Mouse (Mus musculus): ENCODE measurements around the gene Zfp672.
"Not testable (repeated sequence)": the region's sequence is repeated elsewhere in the genome, so short reads cannot be mapped to it uniquely, and the experiment has no call there.

DNA sequence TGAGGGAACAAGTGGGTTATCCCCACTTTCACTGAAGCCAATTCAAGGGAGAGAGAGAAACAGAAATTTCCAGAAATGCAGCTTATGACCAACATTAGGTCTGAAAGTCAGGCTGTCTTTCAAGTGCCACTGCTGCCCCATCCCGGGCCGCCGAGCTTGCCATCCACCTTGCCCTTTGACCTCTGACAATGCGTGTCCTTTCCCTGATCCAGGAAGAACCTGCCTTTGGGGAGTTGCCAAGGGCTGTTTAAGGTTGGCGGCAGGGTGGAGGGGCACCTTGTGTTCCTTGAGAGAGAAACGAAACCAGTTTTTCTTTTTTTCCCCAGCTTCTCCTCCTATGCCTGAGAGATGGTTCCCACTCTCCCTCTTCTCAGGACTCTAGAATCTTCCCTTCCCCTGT lies 36.1 kb upstream of the Zfp672 start:
- not testable (repeated sequence) for TF ChIP-seq CTCF (IDR thresholded peaks at IDR 0.05; ENCODE audit: low read depth, low read length); POLR2A (IDR thresholded peaks at IDR 0.05; ENCODE audit: extremely low read depth, insufficient read depth, low read length)

All from liver, adult 2 months (tissue).